Mouse (Mus musculus) spleen, postnatal 10 days (tissue): ENCODE data around the gene Prdm5.

ENCODE experiments used
- DNase-seq, 2 experiments: peaks; one replicate each; pipeline ENCODE4 v3.0.0; 2021 to 2022; ENCODE audit warnings: low spot score in 2 of 2

The Prdm5 gene

GRCm38 (mm10) chr6:65932776-65933175 lies 154.0 kb downstream of the Prdm5 start:
- DNase-seq = no peak

- no peak for DNase-seq
Measured at GRCm38 (mm10) chr6:65933177-65933576, 154.4 kb downstream of the Prdm5 start.

GRCm38 (mm10) chr6:65935566-65936281 lies 156.9 kb downstream of the Prdm5 start:
- no peak for DNase-seq

GRCm38 (mm10) chr6:65950492-65950891 lies 171.7 kb downstream of the Prdm5 start:
- no peak for DNase-seq

GRCm38 (mm10) chr6:65952309-65952708 lies 173.5 kb downstream of the Prdm5 start, which contains the start of gene 4930544G11Rik:
4930544G11Rik (plus strand) TSS chr6:65952609.
- no peak for DNase-seq

- no peak for DNase-seq
Measured at GRCm38 (mm10) chr6:65969386-65970111, 190.8 kb downstream of the Prdm5 start.

GRCm38 (mm10) chr6:65970410-65970809 lies 191.6 kb downstream of the Prdm5 start:
- no peak for DNase-seq
